Mouse (Mus musculus) heart, postnatal 0 days (tissue): Measurements from ENCODE around the gene Cdc14b. TPM values are rescaled to one million over a fixed set of nuclear protein-coding genes. Genes with fewer than 3 reads are reported as not detected.

Source experiments
- ATAC-seq: fragments of 200-750 bp; cut with Nextera tagmentation; 2 replicates; pipeline ENCODE4 v1.8.0; 2017; ENCODE audit warnings: low read depth, moderate number of reproducible peaks, moderate library complexity; ENCODE audit not compliant: insufficient read depth
- DNase-seq: peaks from one replicate; pipeline ENCODE4 v3.0.0-alpha.2; 2016; ENCODE audit warnings: low spot score
- H3K27ac ChIP-seq: fragments of 300-500 bp; sonication (generic); 2 replicates; pipeline ENCODE4 v1.5.1; 2014; ENCODE audit warnings: low read depth, mild to moderate bottlenecking
- H3K27me3 ChIP-seq: fragments of 300-500 bp; sonication (generic); 2 replicates; pipeline ENCODE4 v1.6.1; 2014; ENCODE audit warnings: low read length, mixed read lengths; ENCODE audit not compliant: control insufficient read depth, insufficient read depth
- H3K36me3 ChIP-seq: fragments of 300-500 bp; sonication (generic); replicated peaks from 2 replicates; pipeline ENCODE4 v1.6.1; 2014; ENCODE audit warnings: low read length, mixed read lengths; ENCODE audit not compliant: control insufficient read depth, insufficient read depth
- H3K4me1 ChIP-seq: fragments of 300-500 bp; sonication (generic); 2 replicates; pipeline ENCODE4 v1.6.1; 2014; ENCODE audit warnings: antibody characterized with exemption; ENCODE audit not compliant: control insufficient read depth, insufficient read depth
- H3K4me2 ChIP-seq: fragments of 300-500 bp; sonication (generic); 2 replicates; pipeline ENCODE4 v1.6.1; 2014; ENCODE audit warnings: low read depth, mild to moderate bottlenecking, low read length, moderate library complexity
- H3K4me3 ChIP-seq: fragments of 300-500 bp; sonication (generic); 2 replicates; pipeline ENCODE4 v1.5.1; 2014; ENCODE audit warnings: low read depth, low read length
- H3K9ac ChIP-seq: fragments of 300-500 bp; sonication (generic); replicated peaks from 2 replicates; pipeline ENCODE4 v1.6.1; 2014; ENCODE audit warnings: low read depth, low read length, mixed read lengths
- H3K9me3 ChIP-seq: fragments of 300-500 bp; sonication (generic); replicated peaks from 2 replicates; pipeline ENCODE4 v1.6.1; 2016; ENCODE audit warnings: low read length; ENCODE audit not compliant: control insufficient read depth
- CTCF ChIP-seq: IDR thresholded peaks from 2 replicates; pipeline ENCODE4 v1.5.1; 2016; ENCODE audit warnings: antibody characterized with exemption, control low read depth, low read depth
- EP300 ChIP-seq: IDR thresholded peaks from 2 replicates; pipeline ENCODE4 v1.6.1; 2016; ENCODE audit warnings: antibody characterized with exemption, low read depth
- WGBS: fragments of 180-500 bp; shearing (Covaris S2); extraction: QIAGEN DNeasy Blood & Tissue Kit; methylation state at CpG from one replicate; pipeline ENCODE4 v1.1.7; 2014; 5-methylcytosine and 5-hydroxymethylcytosine counted together
- polyA plus RNA-seq: library from polyadenylated mRNA; unstranded; fragments of >200 nt; fragmentation: Nextera tagmentation; extraction: Ambion mirVana; gene quantifications from 2 replicates; pipeline ENCODE4 v1.2.1, GENCODE M21; 2015
- total RNA-seq: library from RNA; depleted of rRNA; stranded (reverse); fragments of >200 nt; gene quantifications from 2 replicates; pipeline ENCODE4 v1.2.3, GENCODE M21; 2014; ENCODE audit warnings: low replicate concordance

The Cdc14b gene
- total and polyA plus RNA-seq, 2 experiments from 2014 or later = 5.6 to 7.6 TPM

- H3K4me2 ChIP-seq = no peak overlapping the region
- no peak overlapping the region for H3K4me3 ChIP-seq
- peaks cover 67% of the 10 kb centered on the region for H3K36me3 ChIP-seq
- H3K4me1 ChIP-seq = no peaks in the 10 kb centered on the region
- no peak for ATAC-seq
- no peak for DNase-seq
- TF ChIP-seq CTCF (no peak), EP300 (no peak)
- H3K27ac ChIP-seq = no peak overlapping the region
- H3K9me3 ChIP-seq = no peaks in the 10 kb centered on the region
- 61% methylated on average over 2 of the region's 2 CpGs for WGBS
- H3K9ac ChIP-seq = no peak overlapping the region
- H3K27me3 ChIP-seq = no peaks in the 10 kb centered on the region
These were observed 93.0 kb downstream of the Cdc14b start for GRCm38 (mm10) chr13:64182091-64182490.

GRCm38 (mm10) chr13:64180888-64181287 is 94.2 kb downstream of the Cdc14b start:
- Histone ChIP-seq H3K4me3 (no peak overlapping the region), H3K27ac (no peak overlapping the region), H3K9me3 (no peaks in the 10 kb centered on the region), H3K27me3 (no peaks in the 10 kb centered on the region), H3K4me2 (no peak overlapping the region), H3K4me1 (no peaks in the 10 kb centered on the region), H3K36me3 (peaks cover 75% of the 10 kb centered on the region), H3K9ac (no peak overlapping the region)
- peak; percentile 34 for DNase-seq
- no peak for ATAC-seq
- WGBS = 91% methylated on average over 3 of the region's 3 CpGs
- TF ChIP-seq EP300 (no peak), CTCF (peak; percentile 66)

DNA sequence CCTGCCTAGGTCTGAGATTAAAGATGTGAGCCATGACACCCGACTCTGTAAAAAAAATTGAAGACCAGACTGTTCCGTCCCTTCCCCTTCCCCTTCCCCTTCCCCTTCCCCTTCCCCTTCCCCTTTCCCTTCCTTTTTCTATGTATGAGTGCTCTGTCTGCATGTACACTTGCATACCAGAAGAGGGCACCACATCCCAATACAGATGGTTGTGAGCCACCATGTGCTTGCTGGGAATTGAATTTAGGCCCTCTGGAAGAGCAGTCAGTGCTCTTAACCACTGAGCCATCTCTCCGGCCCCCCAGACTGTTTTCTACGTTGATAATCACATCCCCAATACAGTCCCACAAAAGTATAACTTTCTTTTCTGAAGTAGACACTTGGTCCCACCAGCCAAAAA is 94.8 kb downstream of the Cdc14b start:
- Histone ChIP-seq H3K4me1 (no peaks in the 10 kb centered on the region), H3K4me2 (no peak overlapping the region), H3K27me3 (no peaks in the 10 kb centered on the region), H3K9ac (no peak overlapping the region), H3K9me3 (no peaks in the 10 kb centered on the region), H3K4me3 (no peak overlapping the region), H3K27ac (no peak overlapping the region), H3K36me3 (peaks cover 75% of the 10 kb centered on the region)
- 77% methylated on average over 4 of the region's 4 CpGs for WGBS
- TF ChIP-seq CTCF (peak; percentile 26; the same call in 1 of the 2 replicates), EP300 (no peak)
- ATAC-seq (no peak), DNase-seq (no peak)

- Histone ChIP-seq H3K27ac (no peak overlapping the region), H3K4me1 (no peaks in the 10 kb centered on the region), H3K36me3 (peaks cover 74% of the 10 kb centered on the region), H3K4me2 (no peak overlapping the region), H3K9me3 (no peaks in the 10 kb centered on the region), H3K4me3 (no peak overlapping the region), H3K27me3 (no peaks in the 10 kb centered on the region), H3K9ac (no peak overlapping the region)
- 64% methylated on average over 13 of the region's 13 CpGs for WGBS
- no peak for ATAC-seq
- TF ChIP-seq EP300 (no peak), CTCF (no peak)
- DNase-seq = no peak
These were observed 96.1 kb downstream of the Cdc14b start for GRCm38 (mm10) chr13:64178746-64179652.

- ATAC-seq (no peak), DNase-seq (no peak)
- H3K9me3 ChIP-seq = no peaks in the 10 kb centered on the region
- no peak overlapping the region for H3K4me2 ChIP-seq
- no peak overlapping the region for H3K27ac ChIP-seq
- no peaks in the 10 kb centered on the region for H3K4me1 ChIP-seq
- H3K36me3 ChIP-seq = peaks cover 73% of the 10 kb centered on the region
- H3K27me3 ChIP-seq = no peaks in the 10 kb centered on the region
- H3K4me3 ChIP-seq = no peak overlapping the region
- TF ChIP-seq EP300 = no peak
- no peak for TF ChIP-seq CTCF
- H3K9ac ChIP-seq = no peak overlapping the region
- 70% methylated on average over 7 of the region's 7 CpGs for WGBS
These were observed 97.1 kb downstream of the Cdc14b start for GRCm38 (mm10) chr13:64178000-64178399.
